Mouse (Mus musculus) gonadal fat pad, adult 2 months (tissue): ENCODE data around the gene Cdc6. TPM values are rescaled to one million over a fixed set of nuclear protein-coding genes. Genes with fewer than 3 reads are reported as not detected.

Source experiments
- DNase-seq: peaks from one replicate; pipeline ENCODE4 v3.0.0-alpha.2; 2012; ENCODE audit warnings: low read depth
- polyA plus RNA-seq: library from polyadenylated mRNA; depleted of rRNA; stranded (reverse); fragments of >200 nt; gene quantifications from 2 replicates; pipeline ENCODE4 v1.2.3, GENCODE M21; 2012

The Cdc6 gene
- polyA plus RNA-seq, 1 experiment: 0.35 TPM

DNA sequence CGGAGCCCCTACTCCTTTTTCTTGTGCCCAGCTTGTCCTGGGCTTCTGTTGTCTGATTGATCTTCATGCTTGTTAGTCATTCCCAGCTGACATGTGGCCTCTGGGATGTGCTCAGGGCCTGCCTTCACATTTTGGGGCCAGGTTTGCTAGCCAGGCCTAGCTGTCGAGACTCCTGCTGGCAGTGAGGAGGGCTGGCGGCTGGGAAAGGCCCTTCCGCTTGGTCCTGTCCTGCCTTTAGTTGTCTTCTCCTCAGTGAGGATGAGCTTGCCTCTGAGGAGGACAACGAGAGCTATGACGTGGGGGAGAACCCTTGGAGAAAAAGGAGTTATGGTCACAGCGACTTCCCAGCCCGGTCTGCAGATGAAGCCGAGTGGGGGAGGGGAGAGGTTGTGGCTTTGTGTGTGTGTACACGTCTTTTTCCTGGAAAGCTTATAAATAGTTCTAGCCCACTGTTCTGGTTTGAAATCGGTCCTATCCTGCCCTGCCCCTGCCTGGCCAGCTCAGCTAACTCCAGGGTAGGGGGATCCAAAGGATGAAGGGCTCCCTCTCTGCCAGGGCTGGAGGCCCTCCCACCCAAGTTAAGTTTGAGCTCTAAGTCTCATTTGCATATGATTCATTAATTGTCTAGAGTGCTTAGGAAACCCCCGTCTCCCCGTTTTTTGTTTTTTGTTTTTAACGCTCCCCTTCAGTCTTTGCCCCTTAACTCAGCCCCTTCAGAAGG, 36.3 kb downstream of the Cdc6 start:
- no peak for DNase-seq

DNA sequence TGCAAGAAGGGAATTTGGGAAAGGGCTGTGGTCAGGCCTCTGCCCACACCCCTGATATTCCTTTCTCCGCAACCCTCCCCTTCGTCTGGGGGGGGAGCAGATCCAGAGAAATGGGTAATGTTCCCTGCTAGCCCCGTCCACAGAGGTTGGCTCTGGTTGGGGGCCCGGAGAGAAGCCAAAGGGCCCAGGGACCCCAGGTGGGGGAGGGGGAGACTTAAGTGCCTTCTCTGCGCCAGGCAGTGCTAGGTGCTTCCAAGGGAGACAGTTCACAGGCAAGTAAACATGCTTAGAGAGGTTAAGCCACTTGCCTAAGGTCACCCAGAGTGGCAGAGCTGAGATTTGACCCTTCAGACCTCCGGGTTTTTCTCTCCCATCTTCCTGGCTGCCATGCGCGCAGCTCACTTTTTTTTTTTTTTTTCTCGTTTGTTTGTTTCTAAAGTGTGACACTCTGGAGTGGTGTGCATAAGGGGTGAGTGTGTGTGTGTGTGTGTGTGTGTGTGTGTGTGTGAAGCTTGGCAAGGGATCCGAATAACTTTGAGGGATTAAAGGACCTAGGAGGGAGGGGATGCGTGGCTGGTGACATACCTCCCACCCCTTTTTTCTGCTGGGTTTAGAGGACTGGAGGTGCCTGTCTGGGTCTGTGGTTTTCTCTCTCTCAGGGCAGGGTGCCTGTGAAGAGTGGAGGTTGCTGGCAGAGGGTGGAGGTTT, 37.5 kb downstream of the Cdc6 start:
- no peak for DNase-seq

DNA sequence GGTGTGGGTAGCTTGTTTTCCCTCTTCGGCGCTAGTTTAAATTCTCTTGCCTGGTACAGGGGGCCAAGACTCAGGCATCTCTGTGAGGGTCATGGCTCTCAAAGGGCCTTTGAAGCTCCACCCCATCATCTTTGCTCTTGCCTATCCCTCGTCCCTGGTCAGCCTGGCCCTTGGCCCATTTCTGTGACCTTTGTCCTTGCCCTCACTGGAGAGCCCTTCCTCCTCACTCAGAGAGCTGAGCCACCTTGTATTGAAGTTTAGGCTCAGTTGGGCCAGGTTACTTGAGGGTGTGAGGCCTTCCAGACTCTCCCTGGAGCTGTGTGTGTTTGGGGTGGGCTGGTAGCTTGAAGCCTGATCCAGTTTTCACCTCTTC, 38.0 kb downstream of the Cdc6 start:
- no peak for DNase-seq

DNA sequence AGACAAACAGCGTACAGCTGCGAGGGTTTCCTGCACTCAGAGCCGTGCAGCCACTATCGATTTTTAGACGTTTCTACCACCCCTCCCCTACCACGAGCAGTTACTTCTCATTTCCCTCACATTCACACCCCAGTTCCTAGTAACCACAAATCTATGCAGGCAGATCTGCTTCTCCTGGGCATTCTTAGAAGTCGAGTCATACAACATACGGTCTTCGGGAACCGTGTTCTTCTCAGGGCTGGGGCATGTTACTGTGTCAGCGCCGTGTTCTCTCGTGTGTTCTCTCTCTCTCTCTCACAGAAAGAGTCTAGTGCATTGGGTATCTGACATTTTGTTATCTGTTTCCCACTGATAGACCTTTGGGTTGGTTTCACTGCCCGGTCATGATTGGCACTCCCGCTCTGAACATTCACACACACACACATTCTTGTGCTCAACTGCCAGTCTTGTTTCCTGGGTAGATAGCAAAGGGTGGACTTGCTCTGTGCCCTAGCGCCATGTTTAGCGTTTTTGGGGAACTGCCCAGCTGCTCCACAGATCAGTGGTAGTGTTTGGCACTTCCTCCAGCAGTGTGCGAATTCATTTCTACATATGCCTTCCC, 40.5 kb downstream of the Cdc6 start:
- no peak for DNase-seq

DNA sequence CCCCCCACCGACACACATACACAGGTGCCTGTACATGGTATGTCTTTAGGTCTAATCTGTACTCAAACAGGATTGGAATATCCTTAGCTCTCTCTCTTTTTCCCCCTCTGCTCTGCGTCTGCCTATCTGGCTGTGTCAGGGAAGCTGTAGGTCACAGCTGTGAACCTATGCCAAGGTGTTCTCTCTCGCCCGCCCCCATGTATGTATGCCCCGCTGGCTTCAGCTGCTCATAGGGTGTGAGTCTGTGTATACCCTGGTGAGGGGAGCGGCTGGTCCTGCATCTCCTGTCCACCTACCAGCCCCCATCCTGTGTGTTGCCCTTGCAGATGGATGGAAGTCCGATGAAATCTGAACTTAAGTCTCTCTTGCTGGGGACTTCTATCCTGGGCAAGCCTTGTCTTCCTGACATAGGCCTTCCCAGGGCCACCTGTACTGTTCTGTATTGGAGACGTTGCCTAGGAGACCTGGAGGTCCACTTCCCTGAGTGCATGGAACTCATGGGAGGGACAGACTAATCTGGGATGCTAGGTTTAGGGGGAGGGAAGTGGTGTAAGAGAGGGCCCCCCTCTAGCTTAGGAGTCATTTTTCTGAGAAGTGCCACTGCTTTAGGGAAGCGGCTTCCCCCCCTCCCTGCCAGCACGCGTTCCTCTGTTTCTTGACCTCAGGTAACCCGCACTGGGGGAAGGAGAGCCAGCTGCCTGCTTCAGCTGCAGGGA, 41.8 kb downstream of the Cdc6 start:
- no peak for DNase-seq

DNA sequence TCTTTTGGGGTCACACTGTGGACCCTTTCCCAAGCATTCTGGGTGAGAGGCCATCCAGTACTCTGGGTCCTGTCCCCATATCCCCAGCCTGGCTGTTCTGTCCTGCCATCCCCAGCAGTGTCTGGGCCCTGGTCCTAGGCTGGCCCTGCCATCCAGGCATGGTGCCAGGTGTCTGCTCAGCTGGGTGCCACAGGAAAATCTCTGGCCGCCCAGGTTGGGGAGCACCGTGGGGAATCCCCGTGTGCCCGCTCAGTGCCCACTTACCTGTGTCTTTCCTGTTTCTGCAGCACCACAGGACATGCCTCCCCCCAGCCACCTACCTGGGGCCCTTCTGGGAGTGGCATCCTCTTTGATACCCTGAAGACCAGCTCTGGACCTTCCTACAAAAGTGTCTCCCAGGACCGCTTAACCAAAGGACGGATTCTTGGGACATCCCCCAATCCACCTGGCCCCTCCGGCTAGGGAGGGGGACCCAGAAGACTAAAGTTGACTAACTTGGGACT, 42.4 kb downstream of the Cdc6 start:
- DNase-seq: no peak

DNA sequence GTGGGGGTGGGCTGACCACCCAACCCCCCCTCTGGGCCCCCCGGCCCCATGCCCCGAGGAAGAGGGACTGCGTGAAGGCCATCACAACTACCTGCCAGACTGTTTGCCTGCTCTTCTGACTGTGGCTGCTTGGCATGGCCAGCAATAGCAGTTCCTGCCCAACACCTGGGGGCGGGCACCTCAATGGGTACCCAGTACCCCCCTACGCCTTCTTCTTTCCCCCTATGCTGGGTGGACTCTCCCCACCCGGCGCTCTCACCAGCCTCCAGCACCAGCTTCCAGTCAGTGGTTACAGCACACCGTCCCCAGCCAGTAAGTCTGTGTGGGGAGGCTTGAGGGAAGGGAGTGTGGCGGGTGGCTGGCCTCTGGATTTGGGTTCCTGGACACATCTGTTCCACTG, 42.9 kb downstream of the Cdc6 start:
- DNase-seq: no peak

DNA sequence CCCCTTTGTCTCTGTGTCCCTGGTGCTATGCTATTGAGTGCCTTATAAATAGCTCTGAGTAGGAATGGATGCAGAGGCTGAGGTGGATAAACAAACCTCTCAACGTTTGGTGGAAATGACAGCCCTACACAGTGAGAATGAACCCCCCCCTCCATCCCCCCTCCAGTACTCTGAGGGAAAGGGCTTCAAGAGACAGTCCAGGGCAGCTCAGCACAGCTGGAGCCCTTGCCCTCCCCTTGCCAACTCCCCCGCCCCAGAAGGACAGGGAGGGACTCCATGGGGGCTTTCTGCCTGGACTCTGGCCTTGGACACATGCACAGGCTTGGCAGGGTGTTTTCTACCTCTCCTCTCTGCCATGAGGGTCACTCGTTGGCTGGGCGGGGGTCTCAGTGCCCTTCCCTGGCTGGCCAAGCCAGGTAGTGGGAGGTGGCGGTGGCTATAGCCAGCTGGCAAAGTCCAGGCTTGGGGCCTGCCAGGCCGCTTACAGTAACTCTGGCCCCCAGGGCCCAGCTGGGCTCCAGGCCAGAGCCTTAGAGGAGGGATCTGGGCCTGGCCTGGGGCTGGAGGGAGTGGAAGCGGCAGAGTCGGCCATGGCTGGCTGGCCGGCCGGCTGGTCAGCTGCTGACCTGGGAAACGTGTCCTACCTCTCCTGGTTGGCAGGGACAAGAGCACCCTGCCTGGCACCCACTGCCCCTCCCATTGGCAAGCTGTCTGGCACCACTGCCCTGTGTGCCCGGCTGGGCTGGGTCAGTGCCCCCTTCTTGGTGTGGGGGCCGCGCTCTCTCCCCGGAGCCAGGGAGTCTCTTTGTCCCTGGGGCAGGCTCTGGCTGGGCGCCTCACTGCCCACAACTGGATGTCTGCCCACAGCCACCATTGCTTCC, 43.7 kb downstream of the Cdc6 start:
- DNase-seq: no peak

DNA sequence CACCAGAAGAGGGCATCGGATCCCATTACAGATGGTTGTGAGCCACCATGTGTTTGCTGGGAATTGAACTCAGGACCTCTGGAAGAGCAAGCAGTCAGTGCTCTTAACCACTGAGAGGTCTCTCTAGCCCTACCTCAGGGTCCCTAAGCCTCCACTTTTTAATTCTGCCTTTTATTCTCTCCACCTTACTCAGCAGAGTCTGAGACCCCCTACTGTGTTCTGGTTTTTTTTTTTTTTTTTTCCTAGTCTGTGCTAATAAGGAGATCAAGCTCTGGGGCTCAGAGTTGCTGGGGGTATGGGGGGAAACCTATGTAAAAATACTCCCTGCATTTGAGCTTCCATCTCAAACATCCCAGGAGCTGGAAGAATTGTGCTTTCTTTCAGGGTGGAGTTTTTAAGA, 44.5 kb downstream of the Cdc6 start:
- no peak for DNase-seq

DNA sequence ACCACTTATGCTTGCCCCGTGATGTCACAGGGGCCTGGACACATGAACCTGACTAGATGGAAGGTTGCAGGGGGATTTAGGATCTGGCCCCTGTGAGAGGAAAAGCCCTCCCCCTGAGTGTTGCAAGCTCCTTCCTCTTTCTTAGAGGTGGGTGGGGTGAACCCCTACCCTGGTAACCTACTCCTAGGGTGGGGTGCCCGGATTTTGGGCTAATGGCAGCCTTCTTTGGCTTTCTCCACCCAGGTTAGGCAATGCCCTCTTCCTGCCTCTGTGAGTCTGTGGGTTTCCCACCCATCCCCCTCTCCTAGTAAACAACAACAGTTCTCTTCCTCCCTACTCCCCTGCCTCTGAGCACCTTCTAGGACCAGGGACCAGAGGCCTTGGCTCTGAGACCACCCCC, 45.1 kb downstream of the Cdc6 start:
- DNase-seq: no peak

DNA sequence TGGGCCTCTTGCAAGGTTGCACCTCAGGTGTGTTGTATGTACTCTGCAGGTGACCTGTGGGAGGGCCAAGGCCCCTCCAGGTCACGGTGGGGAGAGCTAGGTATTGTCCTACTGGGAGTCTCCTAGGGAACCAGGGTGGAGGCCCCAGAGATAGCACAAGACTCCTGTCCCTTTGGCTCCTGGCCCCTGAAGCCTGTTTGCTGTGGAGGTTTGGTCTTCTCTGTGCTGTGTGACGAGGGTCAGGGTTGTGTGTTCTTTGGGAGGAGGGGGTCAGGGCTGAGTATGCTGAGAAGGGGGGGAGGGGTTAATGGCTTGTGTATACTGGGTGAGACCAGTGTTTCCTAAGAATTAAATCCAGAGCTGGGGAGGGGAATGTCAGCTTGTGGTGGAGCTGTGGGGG, 45.8 kb downstream of the Cdc6 start:
- DNase-seq: no peak

DNA sequence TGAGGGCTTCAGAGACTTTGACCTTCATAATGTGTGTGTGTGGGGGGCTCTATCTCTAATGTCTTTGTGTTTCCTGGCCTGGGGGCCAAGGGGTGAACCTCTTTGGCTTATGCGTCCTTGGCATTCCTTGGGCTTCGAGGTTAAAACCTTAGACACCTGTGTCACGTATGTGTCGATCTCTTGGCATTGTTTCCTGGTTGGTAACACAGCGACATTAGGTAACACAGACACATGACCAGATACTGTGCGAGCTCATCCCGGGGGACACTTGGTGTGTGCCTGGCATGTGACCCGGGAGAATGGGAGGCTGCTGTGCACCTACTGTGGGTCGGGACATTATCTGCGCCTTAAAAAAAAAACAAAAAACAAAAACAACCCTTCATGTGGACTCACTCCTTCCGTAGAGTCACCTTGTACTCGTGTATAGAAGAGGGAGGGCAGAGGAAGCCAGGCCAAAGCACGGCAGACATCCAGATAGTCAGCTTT, 46.3 kb downstream of the Cdc6 start:
- DNase-seq: no peak

DNA sequence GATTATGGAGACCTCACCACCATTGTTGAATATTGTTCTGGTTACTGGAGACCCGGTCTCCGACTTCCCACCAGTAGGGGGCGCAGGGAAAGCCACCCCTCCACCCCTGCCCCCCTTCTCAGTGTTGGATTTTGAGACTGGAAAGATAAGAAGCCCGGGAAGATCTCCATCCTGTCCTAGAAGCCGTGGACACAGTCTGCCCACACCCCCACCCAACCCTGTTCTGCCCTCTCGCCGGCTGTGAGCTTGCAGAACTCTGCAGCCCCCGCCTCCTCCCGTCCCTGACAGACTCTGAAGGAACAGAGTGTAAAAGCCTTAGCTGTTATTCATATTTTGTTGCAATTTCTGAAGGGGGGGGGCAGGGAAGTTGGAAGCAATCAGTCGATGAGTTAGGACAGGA, 46.8 kb downstream of the Cdc6 start:
- DNase-seq: no peak

DNA sequence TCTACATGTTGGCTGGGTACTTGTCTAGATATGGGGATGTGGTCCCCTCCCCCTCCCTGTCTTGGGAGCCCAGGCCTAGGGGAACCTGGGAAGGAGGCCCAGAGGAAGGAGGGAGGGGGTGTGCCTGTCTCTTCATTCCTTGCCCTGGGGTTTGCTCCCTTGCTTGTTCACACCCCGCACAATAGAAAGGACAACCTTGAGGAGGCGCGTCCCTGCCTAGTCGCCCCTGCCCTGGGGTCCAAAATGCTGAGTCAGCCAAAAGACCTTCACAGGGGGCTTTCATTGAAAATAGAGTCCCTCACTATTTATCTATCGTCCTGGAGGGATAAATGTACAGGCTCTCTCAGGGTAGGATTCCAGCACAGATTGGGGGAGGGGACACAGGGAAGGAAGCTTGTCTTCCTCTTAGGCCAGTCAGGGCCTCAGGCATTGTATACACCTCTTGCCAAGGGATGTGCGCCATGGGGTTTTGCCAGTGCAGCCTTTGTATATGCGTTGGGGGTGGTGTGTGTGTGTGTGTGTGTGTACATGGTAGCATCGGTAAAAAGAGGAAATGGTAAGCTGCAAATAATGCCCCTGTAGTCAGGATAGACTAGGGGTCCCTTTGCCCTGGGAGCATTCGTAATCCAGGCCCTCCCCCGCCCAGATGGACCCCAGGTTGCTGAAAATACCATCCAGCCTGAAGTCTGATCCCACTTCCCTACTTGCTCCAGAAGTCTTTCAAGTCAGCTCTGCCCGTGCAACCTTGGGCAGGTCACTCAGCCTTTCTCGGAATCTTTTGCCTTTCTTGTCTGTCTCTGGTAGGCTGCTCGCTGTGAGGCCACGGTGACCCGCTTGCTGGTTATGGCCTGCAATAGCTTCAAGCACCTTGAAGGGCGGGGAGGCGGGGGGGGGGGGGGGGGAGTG, 47.5 kb downstream of the Cdc6 start:
- DNase-seq: no peak

DNA sequence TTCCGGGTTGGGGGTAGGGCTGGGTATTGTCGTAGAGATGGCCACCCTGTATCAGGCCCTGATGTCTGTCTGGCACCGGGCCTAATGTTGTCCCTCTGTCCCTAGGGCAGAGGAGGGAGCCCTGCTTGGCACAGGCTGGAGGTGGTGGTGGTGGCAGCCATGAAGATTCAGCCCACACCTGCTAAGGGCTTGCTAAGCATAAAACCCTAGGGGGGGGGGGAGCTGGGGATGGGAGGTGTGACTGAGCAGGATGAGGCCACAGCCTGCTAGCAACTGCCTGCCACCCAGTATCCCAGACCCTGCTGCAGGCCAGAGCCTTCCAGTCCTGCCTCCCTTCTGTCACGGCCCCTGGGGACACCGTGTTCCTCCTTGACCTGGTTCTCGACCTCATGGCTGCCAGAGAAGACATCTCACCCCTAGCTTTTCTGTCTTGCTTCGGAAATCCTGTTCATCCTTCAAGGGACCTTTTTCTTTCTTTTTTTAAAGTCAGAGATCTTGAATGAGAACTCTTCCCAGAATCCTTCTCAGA, 48.2 kb downstream of the Cdc6 start:
- no peak for DNase-seq

DNA sequence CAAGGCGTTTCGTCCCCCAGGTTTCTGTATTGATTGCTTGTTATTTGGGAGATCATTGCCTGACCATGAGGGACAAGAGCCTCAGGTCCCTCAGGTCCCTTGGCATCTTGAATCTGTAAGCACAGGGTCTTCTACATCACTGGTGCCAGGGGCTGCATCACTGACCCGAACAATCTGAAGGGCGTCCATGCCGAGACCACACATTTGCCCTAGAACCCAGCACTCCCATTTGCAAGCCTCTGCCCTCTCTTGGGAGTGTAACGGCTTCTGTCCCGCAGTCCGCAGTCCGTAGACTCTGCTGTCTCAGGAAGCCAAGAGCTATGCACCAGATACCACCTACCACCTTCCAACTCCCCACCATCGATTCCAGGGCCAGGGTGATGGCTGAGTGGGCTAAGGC, 48.7 kb downstream of the Cdc6 start:
- DNase-seq: no peak

DNA sequence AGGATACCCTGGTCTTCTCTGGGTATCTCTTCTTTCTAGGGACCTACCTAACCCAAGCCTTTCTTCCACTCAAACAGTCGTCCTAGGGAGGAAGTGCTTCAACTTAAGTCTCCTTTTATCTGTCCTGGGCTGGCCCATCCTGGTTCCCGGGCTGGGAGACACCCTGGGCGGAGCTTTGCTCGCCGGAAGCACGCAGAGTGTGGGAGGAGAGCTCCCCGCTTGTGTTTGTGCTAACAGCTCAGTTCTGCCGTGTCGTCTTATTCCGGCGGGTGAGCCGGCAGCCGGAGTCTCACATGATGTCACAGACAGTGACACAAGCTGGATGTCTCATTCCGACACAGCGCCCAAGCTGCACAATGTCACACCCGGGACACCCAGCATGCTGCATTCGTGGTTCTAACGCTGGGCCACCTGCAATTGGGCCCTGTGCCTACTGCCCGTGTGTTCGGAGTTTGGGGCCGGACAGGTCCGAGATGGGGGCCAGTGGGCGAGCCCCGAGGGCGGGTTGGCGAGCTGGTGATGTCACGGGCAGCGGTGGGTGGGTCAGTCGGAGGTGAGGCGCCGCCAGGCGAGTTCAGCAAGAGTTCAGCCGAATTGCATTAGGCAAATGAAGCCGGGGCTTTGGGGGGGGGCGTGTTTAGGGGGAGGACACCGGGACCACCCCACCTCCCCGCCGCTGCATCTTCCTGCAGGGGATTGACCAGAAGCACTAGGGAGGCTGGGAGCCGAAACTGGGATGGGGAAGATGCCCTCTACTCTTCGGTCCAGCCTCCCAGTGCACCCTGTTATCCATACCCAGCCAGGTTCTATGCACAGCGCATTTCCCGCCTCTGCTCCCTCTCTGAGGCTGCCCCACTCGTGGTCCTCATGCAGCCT, 52.1 kb downstream of the Cdc6 start:
- no peak for DNase-seq

DNA sequence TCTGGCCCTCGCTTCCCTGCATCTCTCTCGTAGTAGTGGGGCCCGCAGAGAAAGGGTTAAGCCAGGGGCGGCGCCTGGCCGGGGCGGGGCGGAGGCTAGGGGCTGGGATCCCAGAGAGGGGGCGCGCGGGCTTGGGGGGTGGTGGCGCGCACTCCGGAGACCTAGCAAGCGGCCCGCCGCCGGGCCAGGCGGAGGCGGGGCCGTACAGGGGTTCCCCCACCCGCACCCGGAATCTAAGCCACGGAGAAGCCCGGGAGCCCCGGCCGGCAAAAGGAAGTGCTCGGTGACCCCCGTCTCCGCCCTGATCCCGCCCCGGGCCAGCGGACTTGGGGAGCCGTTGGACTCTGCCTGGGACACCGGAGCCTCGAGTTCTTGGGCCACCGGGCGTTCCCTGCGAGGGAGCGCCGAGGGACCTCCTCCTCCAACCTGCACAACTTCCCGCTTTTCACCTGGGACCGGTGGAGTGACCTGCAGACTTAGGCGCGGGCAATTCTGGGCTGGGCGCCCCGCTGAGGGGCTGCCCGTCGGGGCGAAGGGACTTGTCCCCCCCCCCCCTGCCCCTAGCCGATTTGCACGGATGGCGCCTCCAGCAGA, 52.8 kb downstream of the Cdc6 start:
- no peak for DNase-seq
